Mouse (Mus musculus) kidney, embryonic 14.5 days (tissue): ENCODE results near the gene Drosha. TPM values are rescaled to one million over a fixed set of nuclear protein-coding genes. Genes with fewer than 3 reads are reported as not detected.
"Not testable (repeated sequence)": the region's sequence is repeated elsewhere in the genome, so short reads cannot be mapped to it uniquely, and the experiment has no call there.

Experiments
- ATAC-seq: fragments of 200-750 bp; cut with Nextera tagmentation; 2 replicates; pipeline ENCODE4 v1.8.0; 2017; ENCODE audit warnings: moderate number of reproducible peaks, mild to moderate bottlenecking, moderate TSS enrichment, moderate library complexity; ENCODE audit not compliant: low FRiP score, low TSS enrichment
- H3K27ac ChIP-seq: fragments of 300-500 bp; sonication (generic); 2 replicates; pipeline ENCODE4 v1.5.1; 2014; ENCODE audit warnings: low read depth, mild to moderate bottlenecking, low read length, moderate library complexity, mixed read lengths
- H3K27me3 ChIP-seq: fragments of 300-500 bp; sonication (generic); 2 replicates; pipeline ENCODE4 v1.6.1; 2014; ENCODE audit warnings: mild to moderate bottlenecking, low read length; ENCODE audit not compliant: control insufficient read depth, insufficient read depth
- H3K36me3 ChIP-seq: fragments of 300-500 bp; sonication (generic); 2 replicates; pipeline ENCODE4 v1.6.1; 2014; ENCODE audit warnings: low read length, mixed read lengths; ENCODE audit not compliant: control insufficient read depth, insufficient read depth
- H3K4me1 ChIP-seq: fragments of 300-500 bp; sonication (generic); 2 replicates; pipeline ENCODE4 v1.6.1; 2014; ENCODE audit warnings: low read length, mixed read lengths; ENCODE audit not compliant: control insufficient read depth, insufficient read depth
- H3K4me2 ChIP-seq: fragments of 300-500 bp; sonication (generic); replicated peaks from 2 replicates; pipeline ENCODE4 v1.6.1; 2014; ENCODE audit warnings: low read depth, mild to moderate bottlenecking, low read length
- H3K4me3 ChIP-seq: fragments of 300-500 bp; sonication (generic); 2 replicates; pipeline ENCODE4 v1.5.1; 2014; ENCODE audit warnings: mild to moderate bottlenecking, low read length
- H3K9ac ChIP-seq: fragments of 300-500 bp; sonication (generic); 2 replicates; pipeline ENCODE4 v1.6.1; 2014; ENCODE audit warnings: low read depth, mild to moderate bottlenecking, low read length, moderate library complexity
- H3K9me3 ChIP-seq: fragments of 300-500 bp; sonication (generic); 2 replicates; pipeline ENCODE4 v1.6.1; 2016; ENCODE audit warnings: low read length; ENCODE audit not compliant: control insufficient read depth
- WGBS: fragments of 180-500 bp; shearing (Covaris S2); extraction: QIAGEN DNeasy Blood & Tissue Kit; methylation state at CpG from one replicate; pipeline ENCODE4 v1.1.7; 2014; 5-methylcytosine and 5-hydroxymethylcytosine counted together
- polyA plus RNA-seq: library from polyadenylated mRNA; unstranded; fragments of >200 nt; fragmentation: Nextera tagmentation; extraction: Ambion mirVana; gene quantifications from 2 replicates; pipeline ENCODE4 v1.2.1, GENCODE M21; 2014

Drosha gene
- polyA plus RNA-seq, 1 experiment from 2014 or later, result 50.1 TPM

- 95% methylated on average over 6 of the region's 6 CpGs for WGBS
- peaks cover 55% of the 10 kb centered on the region for H3K36me3 ChIP-seq
- H3K9me3 ChIP-seq, result no peaks in the 10 kb centered on the region
These were observed 99.2 kb downstream of the Drosha start for GRCm38 (mm10) chr15:12923826-12924225.

GRCm38 (mm10) chr15:12931481-12931880 is 106.9 kb downstream of the Drosha start:
- no peak overlapping the region for H3K9ac ChIP-seq
- no peak for ATAC-seq
- WGBS, result 78% methylated on average over 5 of the region's 5 CpGs
- H3K9me3 ChIP-seq, result no peaks in the 10 kb centered on the region
- no peaks in the 10 kb centered on the region for H3K27me3 ChIP-seq
- no peak overlapping the region for H3K4me2 ChIP-seq
- peaks cover 46% of the 10 kb centered on the region for H3K36me3 ChIP-seq
- no peak overlapping the region for H3K4me3 ChIP-seq
- no peaks in the 10 kb centered on the region for H3K4me1 ChIP-seq
- H3K27ac ChIP-seq, result no peak overlapping the region

More at GRCm38 (mm10) chr15:12923826-12924225, 99.2 kb downstream of the Drosha start:
- Histone ChIP-seq H3K27me3 (no peaks in the 10 kb centered on the region), H3K27ac (no peak overlapping the region), H3K4me1 (no peaks in the 10 kb centered on the region), H3K4me3 (no peak overlapping the region), H3K9ac (no peak overlapping the region), H3K4me2 (no peak overlapping the region)
- ATAC-seq, result no peak

DNA sequence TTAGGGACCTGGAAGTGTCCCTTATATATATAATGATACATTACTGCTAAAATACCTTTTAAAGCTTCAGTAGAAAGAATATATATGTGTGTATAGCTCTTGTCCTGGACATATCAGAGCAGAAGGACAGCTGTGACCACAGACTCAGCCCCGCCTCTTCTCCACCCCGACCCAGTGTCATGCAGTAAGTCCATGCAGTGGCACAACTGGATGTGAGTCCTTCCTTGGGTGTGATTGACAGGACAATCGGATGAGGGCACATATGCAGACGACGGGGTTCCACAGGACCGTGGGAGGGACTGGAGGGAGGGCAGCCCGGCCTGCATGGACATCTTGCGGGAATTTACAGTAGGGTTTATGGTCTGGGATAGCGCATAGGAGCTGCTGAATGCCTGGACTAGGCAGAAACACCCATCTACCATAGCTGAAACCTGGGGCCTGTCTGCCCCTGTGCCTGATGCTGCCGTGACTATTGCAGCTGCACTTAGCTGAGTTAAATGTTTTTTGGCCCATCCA is 111.7 kb downstream of the Drosha start:
- Histone ChIP-seq H3K4me3 (no peak overlapping the region), H3K9me3 (no peaks in the 10 kb centered on the region), H3K4me1 (0 out of 2 replicates have a peak, but pooled peaks cover 3% of the 10 kb centered on the region), H3K27me3 (no peaks in the 10 kb centered on the region), H3K36me3 (peaks cover 20% of the 10 kb centered on the region; the same call in 1 of the 2 replicates), H3K27ac (no peak overlapping the region), H3K4me2 (no peak overlapping the region), H3K9ac (no peak overlapping the region)
- no peak for ATAC-seq
- 91% methylated on average over 10 of the region's 10 CpGs for WGBS

GRCm38 (mm10) chr15:12937326-12937725 is 112.7 kb downstream of the Drosha start:
- H3K9me3 ChIP-seq, H3K4me3 ChIP-seq, H3K4me2 ChIP-seq, H3K4me1 ChIP-seq, ATAC-seq, H3K27me3 ChIP-seq, H3K9ac ChIP-seq, H3K27ac ChIP-seq: not testable (repeated sequence)
- WGBS, result 89% methylated on average over 3 of the region's 3 CpGs
- H3K36me3 ChIP-seq, result peaks cover 16% of the 10 kb centered on the region; the same call in 1 of the 2 replicates

DNA sequence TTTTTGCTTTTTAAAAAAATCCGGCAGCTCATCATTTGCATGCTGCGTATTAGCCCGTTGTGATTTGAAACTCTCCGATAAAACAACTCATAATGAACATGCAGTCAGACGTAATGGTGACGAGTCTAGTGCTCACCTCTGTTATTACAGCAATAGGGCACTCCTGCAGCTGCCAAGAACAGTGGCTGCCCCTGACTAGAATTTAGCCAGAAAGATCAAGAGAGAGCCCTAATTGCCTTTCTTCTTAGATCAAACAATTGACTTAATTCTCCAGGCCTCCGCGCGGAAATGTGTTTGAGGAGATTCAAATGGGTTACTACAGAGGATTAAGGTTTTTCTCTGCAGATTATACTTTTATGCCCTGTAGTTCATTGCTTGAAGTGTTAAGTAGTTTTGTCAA is 116.5 kb downstream of the Drosha start:
- 54% methylated on average over 9 of the region's 9 CpGs for WGBS
- H3K9me3 ChIP-seq, result no peaks in the 10 kb centered on the region
- no peak overlapping the region for H3K4me3 ChIP-seq
- H3K4me1 ChIP-seq, result 0 out of 2 replicates have a peak, but pooled peaks cover 3% of the 10 kb centered on the region
- H3K4me2 ChIP-seq, result no peak overlapping the region
- no peak overlapping the region for H3K27ac ChIP-seq
- no peak overlapping the region for H3K9ac ChIP-seq
- ATAC-seq, result no peak
- no peaks in the 10 kb centered on the region for H3K27me3 ChIP-seq
- peaks cover 4% of the 10 kb centered on the region; the same call in 1 of the 2 replicates for H3K36me3 ChIP-seq

- Histone ChIP-seq H3K4me3 (no peak overlapping the region), H3K27me3 (no peaks in the 10 kb centered on the region), H3K4me1 (0 out of 2 replicates have a peak, but pooled peaks cover 3% of the 10 kb centered on the region), H3K36me3 (no peaks in the 10 kb centered on the region), H3K27ac (no peak overlapping the region), H3K4me2 (no peak overlapping the region), H3K9me3 (no peaks in the 10 kb centered on the region), H3K9ac (no peak overlapping the region)
- 35% methylated on average over 14 of the region's 14 CpGs for WGBS
- no peak for ATAC-seq
These were observed 117.1 kb downstream of the Drosha start for GRCm38 (mm10) chr15:12941651-12942180.

DNA sequence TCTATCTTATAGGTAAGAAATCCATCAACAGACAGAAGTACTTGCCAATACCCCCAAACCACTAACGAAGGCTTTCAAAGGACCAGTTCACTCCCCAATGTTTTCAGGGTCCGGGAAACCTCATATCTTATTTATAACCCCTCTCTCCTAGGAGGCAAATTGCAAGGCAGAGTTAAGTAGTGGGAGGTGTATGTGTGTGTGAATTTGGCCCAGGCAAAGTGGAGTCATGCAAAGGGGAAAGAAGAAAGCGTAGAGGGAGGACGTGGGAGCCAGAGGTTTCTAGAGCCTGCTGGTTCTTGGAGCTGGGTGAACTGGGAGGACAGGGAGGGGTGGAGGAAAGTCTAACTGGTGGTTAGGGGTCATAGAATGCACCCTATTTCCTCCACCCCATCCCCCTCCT is 117.8 kb downstream of the Drosha start:
- no peak overlapping the region for H3K4me2 ChIP-seq

DNA sequence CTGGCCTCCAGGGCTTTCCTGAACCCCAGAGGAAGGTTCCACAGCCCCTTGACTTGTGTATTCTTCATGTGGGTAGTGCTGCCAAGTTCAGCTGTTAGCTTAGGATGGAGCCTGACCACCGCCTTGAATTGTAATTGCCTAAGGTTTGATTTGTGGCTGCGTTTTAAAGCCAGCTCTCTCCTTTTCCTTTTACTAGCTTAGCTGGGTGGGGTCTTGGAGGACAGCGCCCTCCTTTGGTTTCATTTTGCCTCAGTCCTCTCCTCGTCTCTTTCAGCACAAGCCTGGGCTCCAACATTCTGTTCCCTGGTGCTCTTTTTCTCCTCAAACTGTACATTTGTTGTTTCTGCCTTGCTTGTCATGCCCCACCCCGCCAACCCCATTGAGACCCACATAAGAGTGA is 133.4 kb downstream of the Drosha start:
- H3K27me3 ChIP-seq, result no peaks in the 10 kb centered on the region
- H3K9ac ChIP-seq, result no peak overlapping the region
- 77% methylated on average over 5 of the region's 5 CpGs for WGBS
- ATAC-seq, result no peak
- no peaks in the 10 kb centered on the region for H3K36me3 ChIP-seq
- no peaks in the 10 kb centered on the region for H3K4me1 ChIP-seq
- H3K4me2 ChIP-seq, result no peak overlapping the region
- H3K4me3 ChIP-seq, result no peak overlapping the region
- peaks cover 6% of the 10 kb centered on the region for H3K9me3 ChIP-seq
- H3K27ac ChIP-seq, result no peak overlapping the region

More for the DNA sequence above, 117.8 kb downstream of the Drosha start:
- ATAC-seq, result no peak
- Histone ChIP-seq H3K27ac (no peak overlapping the region), H3K9ac (no peak overlapping the region), H3K36me3 (no peaks in the 10 kb centered on the region), H3K9me3 (no peaks in the 10 kb centered on the region), H3K4me3 (no peak overlapping the region), H3K4me1 (0 out of 2 replicates have a peak, but pooled peaks cover 3% of the 10 kb centered on the region), H3K27me3 (no peaks in the 10 kb centered on the region)
- 48% methylated on average over 4 of the region's 4 CpGs for WGBS

GRCm38 (mm10) chr15:12962179-12962578 is 137.6 kb downstream of the Drosha start:
- Histone ChIP-seq H3K9me3 (no peaks in the 10 kb centered on the region), H3K4me3 (no peak overlapping the region), H3K4me2 (no peak overlapping the region), H3K27ac (no peak overlapping the region), H3K27me3 (no peaks in the 10 kb centered on the region), H3K36me3 (no peaks in the 10 kb centered on the region), H3K9ac (no peak overlapping the region), H3K4me1 (no peaks in the 10 kb centered on the region)
- WGBS, result 85% methylated on average over 10 of the region's 10 CpGs
- ATAC-seq, result no peak
